Mouse (Mus musculus): ENCODE data around the gene Negr1.

DNA sequence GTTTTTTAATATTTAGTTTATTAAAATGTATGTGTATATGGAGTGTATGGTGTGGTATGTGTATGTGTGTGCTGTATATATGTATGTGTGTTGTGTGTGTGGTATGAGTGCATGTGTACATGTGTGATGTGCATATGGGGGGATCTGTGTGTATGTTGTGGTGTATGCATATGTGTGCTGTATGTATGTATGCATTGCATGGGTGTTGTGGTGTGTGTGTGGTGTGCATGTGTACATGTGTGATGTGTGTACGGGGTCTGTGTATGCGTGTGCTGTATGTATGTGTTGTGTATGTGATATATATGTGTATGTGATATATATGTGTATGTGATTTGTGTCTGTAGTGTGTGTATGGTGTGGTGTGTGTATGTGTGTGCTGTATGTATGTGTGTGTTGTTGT is 640.1 kb downstream of the Negr1 start:
- TF ChIP-seq CTCF (conservative IDR thresholded peaks at IDR 0.05; ENCODE audit: low read length): no peak
- TF ChIP-seq NANOG (IDR thresholded peaks at IDR 0.05; ENCODE audit: borderline replicate concordance, low read length): no peak
